In the genomic region with DNA sequence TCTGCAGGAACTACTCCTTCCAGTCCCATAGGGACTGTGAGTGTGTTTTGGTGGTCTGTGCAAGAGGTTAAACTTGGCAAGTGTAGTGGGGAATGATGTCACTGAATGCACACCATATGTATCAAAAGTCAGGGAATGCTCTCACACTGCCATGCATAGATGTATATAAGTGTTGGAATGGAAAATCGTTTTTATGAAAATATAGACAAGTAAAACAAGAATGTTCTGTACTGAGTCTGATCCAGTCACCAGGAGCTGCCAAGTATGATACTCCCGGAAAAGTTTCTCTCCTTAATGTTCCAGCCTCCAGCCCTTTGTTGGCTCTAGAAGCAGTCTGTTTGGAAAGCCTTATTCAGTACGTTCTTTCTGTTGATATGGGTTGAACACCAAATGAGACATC, we compare ENCODE assay signal across 16 mouse cellular contexts. TPM values are rescaled to one million over a fixed set of nuclear protein-coding genes. Genes with fewer than 3 reads are reported as not detected.
DNase-seq lines count a peak whose midpoint lies in the region; ATAC-seq and TF ChIP-seq lines count a peak whose summit lies in the region.
"Had no signal": no experiment of that assay in that cellular context is flagged by ENCODE, and none has a peak within 500 bp of the region (broad histone marks: within the 10 kb centered on the region; RNA-seq: fewer than 3 reads in every experiment).

No protein-coding gene starts in this region.

- WGBS in forebrain, postnatal 0 days, result 33% methylated on average over 3 of the region's 3 CpGs
- 79% methylated on average over 3 of the region's 3 CpGs for WGBS in forebrain, embryonic 10.5 days

- TF ChIP-seq CTCF in forebrain, postnatal 0 days (IDR thresholded peaks at IDR 0.05; ENCODE audit: low read depth), result no peak
- TF ChIP-seq CTCF in brain, embryonic 14.5 days (IDR thresholded peaks at IDR 0.05; ENCODE audit: borderline replicate concordance, extremely low read depth, insufficient read depth, insufficient read length), result no peak

- peak; percentile 43 for DNase-seq in forebrain, postnatal 0 days
- DNase-seq in forebrain, embryonic 10.5 days (ENCODE audit: extremely low spot score, low spot score), result no peak
- peak; percentile 12 for DNase-seq in kidney, postnatal 14 days
- no peak for DNase-seq in kidney, postnatal 36 days
- peak; percentile 45 for DNase-seq in brain, embryonic 14.5 days (ENCODE audit: low read depth)
- DNase-seq in skeletal muscle tissue, adult 2 months (ENCODE audit: low read depth, low spot score), result peak; percentile 29
- no peak for DNase-seq in spleen, postnatal 36 days (ENCODE audit: low spot score in 2 of 2)
- no peak for DNase-seq in cerebellum, adult 11-12 months
- DNase-seq: cerebellum, adult 11 months; lung, postnatal 14 days had no signal

- TF ChIP-seq POLR2A in brain, embryonic 14.5 days (IDR thresholded peaks at IDR 0.05; ENCODE audit: borderline replicate concordance, extremely low read depth, insufficient read depth, insufficient read length, poor library complexity, severe bottlenecking), result no peak

- no peaks in the 10 kb centered on the region for H3K36me3 ChIP-seq in forebrain, postnatal 0 days (ENCODE audit: insufficient read depth)
- H3K36me3 ChIP-seq in forebrain, embryonic 10.5 days (replicated peaks), result peaks cover 9% of the 10 kb centered on the region
- H3K36me3 ChIP-seq: G1E had no signal

- peak; percentile 68 for ATAC-seq in forebrain, postnatal 0 days
- ATAC-seq: inflammation-experienced regulatory T-cells, adult 6 months had no signal

- no peaks in the 10 kb centered on the region for H3K9me3 ChIP-seq in forebrain, postnatal 0 days (ENCODE audit: low read length)
- H3K9me3 ChIP-seq in forebrain, embryonic 10.5 days, result no peaks in the 10 kb centered on the region; the same call in 1 of the 2 replicates
- H3K9me3 ChIP-seq: G1E; kidney, embryonic 15.5 days had no signal

- 0 out of 2 replicates have a peak, but pooled peaks cover 5% of the 10 kb centered on the region for H3K4me1 ChIP-seq in forebrain, postnatal 0 days (ENCODE audit: insufficient read depth)
- H3K4me1 ChIP-seq in forebrain, embryonic 10.5 days, result no peaks in the 10 kb centered on the region

- no peak overlapping the region for H3K9ac ChIP-seq in forebrain, postnatal 0 days
- H3K9ac ChIP-seq: kidney, embryonic 15.5 days had no signal

- H3K27ac ChIP-seq in forebrain, postnatal 0 days (ENCODE audit: low read depth, low read length), result no peak overlapping the region
- H3K27ac ChIP-seq in forebrain, embryonic 10.5 days, result no peak overlapping the region
- H3K27ac ChIP-seq: kidney, embryonic 15.5 days had no signal

- H3K4me3 ChIP-seq in forebrain, postnatal 0 days (ENCODE audit: low read depth, low read length), result no peak overlapping the region
- H3K4me3 ChIP-seq in forebrain, embryonic 10.5 days, result no peak overlapping the region
- H3K4me3 ChIP-seq: kidney, embryonic 15.5 days; myocyte had no signal

- H3K27me3 ChIP-seq in forebrain, postnatal 0 days (ENCODE audit: insufficient read depth, low read length), result no peaks in the 10 kb centered on the region
- H3K27me3 ChIP-seq in forebrain, embryonic 10.5 days (ENCODE audit: poor library complexity, severe bottlenecking), result no peaks in the 10 kb centered on the region
- H3K27me3 ChIP-seq: kidney, embryonic 15.5 days had no signal

- H3K4me2 ChIP-seq in forebrain, postnatal 0 days (ENCODE audit: low read depth), result no peak overlapping the region
- H3K4me2 ChIP-seq: kidney, embryonic 15.5 days; liver, embryonic 11.5 days; midbrain, embryonic 11.5 days had no signal

RNA-seq across cellular contexts. Expression of a gene that starts 48.7 kb away (rescaled TPM):
- 50.4 and 58.2 TPM in 2 replicates for total RNA-seq in forebrain, postnatal 0 days (2014; rRNA removed)
- 12.6 and 14.5 TPM in 2 replicates for polyA plus RNA-seq in forebrain, postnatal 0 days (2015; fragmentation: Nextera tagmentation; extraction: Ambion mirVana)
- polyA plus RNA-seq in forebrain, embryonic 10.5 days (2016; fragmentation: Nextera tagmentation; extraction: Ambion mirVana), result 9.7 and 9.8 TPM in 2 replicates
- 23.2 and 39.8 TPM in 2 replicates for polyA plus RNA-seq in brain, embryonic 14.5 days (2012; rRNA removed)

Comparison
In these comparisons a context has a peak if more than half of its experiments do, and no peak if none do; other contexts are left out.
1. DNase-seq: peak in forebrain, postnatal 0 days (single experiment), kidney, postnatal 14 days (single experiment), brain, embryonic 14.5 days (single experiment) and skeletal muscle tissue, adult 2 months (single experiment); none in forebrain, embryonic 10.5 days (single experiment), kidney, postnatal 36 days (0 of 2), spleen, postnatal 36 days (0 of 2) and cerebellum, adult 11-12 months (single experiment).